Mouse (Mus musculus): ENCODE results near the gene Npas2. TPM values are rescaled to one million over a fixed set of nuclear protein-coding genes. Genes with fewer than 3 reads are reported as not detected.

The Npas2 gene
- total RNA-seq, 2 experiments from 2014 or later, result 2.2 to 11.4 TPM

GRCm38 (mm10) chr1:39206942-39207341 lies 13.4 kb downstream of the Npas2 start:
- intact Hi-C loops (cut with DNase I), result no loop called here
- no peak for DNase-seq (ENCODE audit: low spot score)

- intact Hi-C loops (cut with DNase I), result loop anchor here (5.0 kb wide), 1 partner anchor 126 kb away; no protein-coding TSS in a partner anchor
Measured at GRCm38 (mm10) chr1:39210928-39211327, 17.4 kb downstream of the Npas2 start.

GRCm38 (mm10) chr1:39212982-39213381 lies 19.5 kb downstream of the Npas2 start:
- no peak for DNase-seq (ENCODE audit: low spot score)
- intact Hi-C loops (cut with DNase I), result loop anchor here (5.0 kb wide), 1 partner anchor 124 kb away; no protein-coding TSS in a partner anchor

More at GRCm38 (mm10) chr1:39210928-39211327, 17.4 kb downstream of the Npas2 start:
- no peak for DNase-seq (ENCODE audit: low spot score)

GRCm38 (mm10) chr1:39217584-39217983 lies 24.1 kb downstream of the Npas2 start:
- DNase-seq (ENCODE audit: low spot score), result no peak
- intact Hi-C loops (cut with DNase I), result no loop called here

GRCm38 (mm10) chr1:39228401-39228800 lies 34.9 kb downstream of the Npas2 start:
- intact Hi-C loops (cut with DNase I), result loop anchor here (5.0 kb wide), 1 partner anchor 216 kb away; no protein-coding TSS in a partner anchor
- DNase-seq (ENCODE audit: low spot score), result no peak

GRCm38 (mm10) chr1:39230021-39230420 lies 36.5 kb downstream of the Npas2 start:
- intact Hi-C loops (cut with DNase I), result loop anchor here (5.0 kb wide), 1 partner anchor 47 kb away; no protein-coding TSS in a partner anchor
- no peak for DNase-seq (ENCODE audit: low spot score)

- intact Hi-C loops (cut with DNase I), result loop anchor here (5.0 kb wide), 1 partner anchor 42 kb away; no protein-coding TSS in a partner anchor
- no peak for DNase-seq (ENCODE audit: low spot score)
Measured at GRCm38 (mm10) chr1:39234815-39235449, 41.4 kb downstream of the Npas2 start.

GRCm38 (mm10) chr1:39237503-39238255 lies 44.1 kb downstream of the Npas2 start:
- intact Hi-C loops (cut with DNase I), result no loop called here
- no peak for DNase-seq (ENCODE audit: low spot score)

- intact Hi-C loops (cut with DNase I), result no loop called here
- no peak for DNase-seq (ENCODE audit: low spot score)
Measured at GRCm38 (mm10) chr1:39240860-39241584, 47.5 kb downstream of the Npas2 start.

- intact Hi-C loops (cut with DNase I), result no loop called here
Measured at GRCm38 (mm10) chr1:39244726-39245125, 51.2 kb downstream of the Npas2 start.

GRCm38 (mm10) chr1:39251679-39252078 lies 58.1 kb downstream of the Npas2 start:
- intact Hi-C loops (cut with DNase I), result no loop called here

More at GRCm38 (mm10) chr1:39244726-39245125, 51.2 kb downstream of the Npas2 start:
- no peak for DNase-seq (ENCODE audit: low spot score)

GRCm38 (mm10) chr1:39253771-39254170 lies 60.2 kb downstream of the Npas2 start:
- intact Hi-C loops (cut with DNase I), result no loop called here
- DNase-seq (ENCODE audit: low spot score), result no peak

More at GRCm38 (mm10) chr1:39251679-39252078, 58.1 kb downstream of the Npas2 start:
- no peak for DNase-seq (ENCODE audit: low spot score)

- intact Hi-C loops (cut with DNase I), result no loop called here
- DNase-seq (ENCODE audit: low spot score), result no peak
Measured at GRCm38 (mm10) chr1:39256051-39256450, 62.5 kb downstream of the Npas2 start.

GRCm38 (mm10) chr1:39256513-39257330 lies 63.2 kb downstream of the Npas2 start:
- intact Hi-C loops (cut with DNase I), result no loop called here
- no peak for DNase-seq (ENCODE audit: low spot score)

- intact Hi-C loops (cut with DNase I), result no loop called here
- DNase-seq (ENCODE audit: low spot score), result no peak
Measured at GRCm38 (mm10) chr1:39257331-39257594, 63.7 kb downstream of the Npas2 start.

GRCm38 (mm10) chr1:39259668-39260067 lies 66.1 kb downstream of the Npas2 start:
- DNase-seq (ENCODE audit: low spot score), result no peak
- intact Hi-C loops (cut with DNase I), result no loop called here

- DNase-seq (ENCODE audit: low spot score), result no peak
- intact Hi-C loops (cut with DNase I), result no loop called here
Measured at GRCm38 (mm10) chr1:39260183-39260978, 66.8 kb downstream of the Npas2 start.

- DNase-seq (ENCODE audit: low spot score), result no peak
- intact Hi-C loops (cut with DNase I), result no loop called here
Measured at GRCm38 (mm10) chr1:39266843-39267512, 73.4 kb downstream of the Npas2 start.
